Mouse (Mus musculus) neural tube, embryonic 14.5 days (tissue): Measurements from ENCODE around the gene E2f6. TPM values are rescaled to one million over a fixed set of nuclear protein-coding genes. Genes with fewer than 3 reads are reported as not detected.

Experiments used
- ATAC-seq: fragments of 200-750 bp; cut with Nextera tagmentation; 2 replicates; pipeline ENCODE4 v1.8.0; 2017; ENCODE audit warnings: low read depth, mild to moderate bottlenecking, moderate TSS enrichment, moderate library complexity
- H3K27ac ChIP-seq: fragments of 300-500 bp; sonication (generic); 2 replicates; pipeline ENCODE4 v1.5.1; 2014; ENCODE audit warnings: low read depth, mild to moderate bottlenecking, control low read depth, low read length, moderate library complexity, mixed read lengths
- H3K27me3 ChIP-seq: fragments of 300-500 bp; sonication (generic); 2 replicates; pipeline ENCODE4 v1.6.1; 2014; ENCODE audit warnings: low read length; ENCODE audit not compliant: control insufficient read depth, insufficient read depth
- H3K36me3 ChIP-seq: fragments of 300-500 bp; sonication (generic); 2 replicates; pipeline ENCODE4 v1.6.1; 2014; ENCODE audit warnings: low read length, mixed read lengths; ENCODE audit not compliant: control insufficient read depth, insufficient read depth
- H3K4me1 ChIP-seq: fragments of 300-500 bp; sonication (generic); 2 replicates; pipeline ENCODE4 v1.6.1; 2014; ENCODE audit warnings: low read length; ENCODE audit not compliant: control insufficient read depth, insufficient read depth
- H3K4me2 ChIP-seq: fragments of 300-500 bp; sonication (generic); 2 replicates; pipeline ENCODE4 v1.6.1; 2014; ENCODE audit warnings: mild to moderate bottlenecking, low read depth, low read length, control low read depth
- H3K4me3 ChIP-seq: fragments of 300-500 bp; sonication (generic); 2 replicates; pipeline ENCODE4 v1.5.1; 2014; ENCODE audit warnings: low read depth, low read length, control low read depth, mixed read lengths
- H3K9ac ChIP-seq: fragments of 300-500 bp; sonication (generic); replicated peaks from 2 replicates; pipeline ENCODE4 v1.6.1; 2014; ENCODE audit warnings: low read depth, mild to moderate bottlenecking, control low read depth, low read length, mixed read lengths
- H3K9me3 ChIP-seq: fragments of 300-500 bp; sonication (generic); 2 replicates; pipeline ENCODE4 v1.6.1; 2016; ENCODE audit warnings: low read length; ENCODE audit not compliant: control insufficient read depth
- WGBS: fragments of 180-500 bp; shearing (Covaris S2); extraction: QIAGEN DNeasy Blood & Tissue Kit; methylation state at CpG from one replicate; pipeline ENCODE4 v1.1.7; 2014; 5-methylcytosine and 5-hydroxymethylcytosine counted together
- polyA plus RNA-seq: library from polyadenylated mRNA; unstranded; fragments of >200 nt; fragmentation: Nextera tagmentation; extraction: Ambion mirVana; gene quantifications from 2 replicates; pipeline ENCODE4 v1.2.1, GENCODE M21; 2014

The E2f6 gene
- polyA plus RNA-seq, 1 experiment from 2014 or later: 28.7 TPM

GRCm38 (mm10) chr12:16808045-16808444 lies 2.7 kb upstream of the E2f6 start:
- no peaks in the 10 kb centered on the region; the same call in 1 of the 2 replicates for H3K27me3 ChIP-seq
- no peaks in the 10 kb centered on the region for H3K36me3 ChIP-seq
- H3K4me2 ChIP-seq: no peak overlapping the region
- no peaks in the 10 kb centered on the region for H3K9me3 ChIP-seq
- no peak for ATAC-seq
- no peak overlapping the region for H3K4me3 ChIP-seq
- no peak overlapping the region for H3K9ac ChIP-seq
- H3K27ac ChIP-seq: no peak overlapping the region
- H3K4me1 ChIP-seq: peaks cover 6% of the 10 kb centered on the region; the same call in 1 of the 2 replicates
- WGBS: 43% methylated on average over 3 of the region's 3 CpGs

GRCm38 (mm10) chr12:16811477-16811876 lies 714 bp downstream of the E2f6 start:
- H3K27ac ChIP-seq: no peak overlapping the region
- peak overlapping the region; percentile 74 for H3K4me3 ChIP-seq
- H3K27me3 ChIP-seq: no peaks in the 10 kb centered on the region; the same call in 1 of the 2 replicates
- H3K4me1 ChIP-seq: peaks cover 6% of the 10 kb centered on the region; the same call in 1 of the 2 replicates
- 0 out of 2 replicates have a peak, but pooled peaks cover 4% of the 10 kb centered on the region for H3K36me3 ChIP-seq
- H3K9ac ChIP-seq: peak overlapping the region; percentile 75
- peak; percentile 23; the same call in 1 of the 2 replicates for ATAC-seq
- H3K4me2 ChIP-seq: peak overlapping the region; percentile 64
- WGBS: 5% methylated on average over 15 of the region's 15 CpGs
- no peaks in the 10 kb centered on the region for H3K9me3 ChIP-seq

GRCm38 (mm10) chr12:16817147-16817546 lies 6.4 kb downstream of the E2f6 start:
- no peak overlapping the region for H3K4me2 ChIP-seq
- no peak for ATAC-seq
- WGBS: 91% methylated on average over 4 of the region's 4 CpGs
- no peaks in the 10 kb centered on the region for H3K9me3 ChIP-seq
- no peak overlapping the region for H3K9ac ChIP-seq
- peaks cover 31% of the 10 kb centered on the region for H3K36me3 ChIP-seq
- H3K4me3 ChIP-seq: no peak overlapping the region
- H3K4me1 ChIP-seq: peaks cover 6% of the 10 kb centered on the region; the same call in 1 of the 2 replicates
- no peaks in the 10 kb centered on the region for H3K27me3 ChIP-seq
- no peak overlapping the region for H3K27ac ChIP-seq

- H3K27ac ChIP-seq: 0 out of 2 replicates have a peak overlapping the region, but pooled peaks have one; percentile 39
- ATAC-seq: peak; percentile 68; the same call in 1 of the 2 replicates
Measured at GRCm38 (mm10) chr12:16818513-16818912, 7.8 kb downstream of the E2f6 start.

DNA sequence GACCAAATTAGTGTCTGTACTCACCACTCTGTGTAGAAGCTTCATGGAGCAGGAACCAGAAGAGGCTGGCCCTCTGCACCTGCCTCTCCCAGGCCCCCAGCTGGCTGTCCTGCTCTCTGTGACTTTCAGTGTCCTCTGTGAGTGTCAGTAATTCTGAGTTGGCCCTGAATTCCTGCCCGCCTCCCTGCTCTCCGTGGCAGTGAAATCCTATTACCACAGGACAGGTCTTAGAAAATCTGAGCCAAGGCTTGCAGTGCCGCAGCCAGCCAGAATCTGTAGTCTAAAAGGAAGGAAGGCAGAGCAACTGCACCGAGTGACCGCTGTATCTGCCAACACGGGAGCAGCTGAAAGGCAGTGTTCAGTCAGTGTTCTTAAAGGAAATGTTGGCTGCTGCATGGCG lies 10.0 kb downstream of the E2f6 start:
- no peak overlapping the region for H3K27ac ChIP-seq
- no peaks in the 10 kb centered on the region for H3K9me3 ChIP-seq
- 79% methylated on average over 7 of the region's 7 CpGs for WGBS
- peaks cover 6% of the 10 kb centered on the region; the same call in 1 of the 2 replicates for H3K4me1 ChIP-seq
- H3K36me3 ChIP-seq: peaks cover 49% of the 10 kb centered on the region
- H3K27me3 ChIP-seq: no peaks in the 10 kb centered on the region
- no peak overlapping the region for H3K9ac ChIP-seq
- no peak overlapping the region for H3K4me2 ChIP-seq
- no peak for ATAC-seq
- H3K4me3 ChIP-seq: no peak overlapping the region

More at GRCm38 (mm10) chr12:16818513-16818912, 7.8 kb downstream of the E2f6 start:
- WGBS: 21% methylated on average over 11 of the region's 11 CpGs
- no peaks in the 10 kb centered on the region for H3K27me3 ChIP-seq
- no peak overlapping the region for H3K9ac ChIP-seq
- peaks cover 45% of the 10 kb centered on the region for H3K36me3 ChIP-seq
- H3K9me3 ChIP-seq: no peaks in the 10 kb centered on the region
- no peak overlapping the region for H3K4me3 ChIP-seq
- peaks cover 6% of the 10 kb centered on the region; the same call in 1 of the 2 replicates for H3K4me1 ChIP-seq
- H3K4me2 ChIP-seq: no peak overlapping the region

GRCm38 (mm10) chr12:16822181-16822734 lies 11.5 kb downstream of the E2f6 start:
- H3K27ac ChIP-seq: no peak overlapping the region
- ATAC-seq: no peak
- no peak overlapping the region for H3K4me2 ChIP-seq
- no peaks in the 10 kb centered on the region for H3K9me3 ChIP-seq
- H3K9ac ChIP-seq: no peak overlapping the region
- no peak overlapping the region for H3K4me3 ChIP-seq
- H3K4me1 ChIP-seq: peaks cover 6% of the 10 kb centered on the region; the same call in 1 of the 2 replicates
- 96% methylated on average over 10 of the region's 10 CpGs for whole genome bisulfite sequencing
- peaks cover 42% of the 10 kb centered on the region for H3K36me3 ChIP-seq
- no peaks in the 10 kb centered on the region for H3K27me3 ChIP-seq

- Histone ChIP-seq H3K27ac (no peak overlapping the region), H3K4me2 (no peak overlapping the region), H3K9me3 (no peaks in the 10 kb centered on the region), H3K9ac (no peak overlapping the region), H3K4me1 (peaks cover 4% of the 10 kb centered on the region; the same call in 1 of the 2 replicates), H3K36me3 (peaks cover 42% of the 10 kb centered on the region), H3K4me3 (no peak overlapping the region), H3K27me3 (no peaks in the 10 kb centered on the region)
- WGBS: 95% methylated on average over 1 of the region's 1 CpGs
- no peak for ATAC-seq
Measured at GRCm38 (mm10) chr12:16823701-16824100, 12.9 kb downstream of the E2f6 start.

DNA sequence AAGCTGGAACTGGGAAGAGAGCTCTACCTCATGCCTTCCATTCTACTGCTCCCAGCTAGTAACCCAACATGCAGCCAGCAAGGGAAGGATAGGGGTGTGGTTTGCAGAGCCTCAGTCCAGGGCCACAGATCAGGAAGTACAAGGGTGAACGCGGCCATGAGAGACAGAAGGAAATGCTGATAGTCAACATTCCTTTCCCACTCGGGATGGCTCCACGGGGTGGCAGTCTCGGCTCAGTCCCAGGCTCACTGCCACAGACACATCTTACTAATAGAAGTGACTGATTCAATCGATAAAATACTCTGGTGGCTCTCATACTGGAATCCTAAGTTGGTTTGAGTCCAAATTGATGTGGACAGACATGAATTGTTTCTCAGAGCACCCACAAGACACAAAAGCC lies 17.7 kb downstream of the E2f6 start:
- ATAC-seq: no peak
- no peaks in the 10 kb centered on the region for H3K9me3 ChIP-seq
- WGBS: 84% methylated on average over 6 of the region's 6 CpGs
- no peak overlapping the region for H3K4me2 ChIP-seq
- no peak overlapping the region for H3K9ac ChIP-seq
- H3K36me3 ChIP-seq: peaks cover 6% of the 10 kb centered on the region; the same call in 1 of the 2 replicates
- no peaks in the 10 kb centered on the region for H3K27me3 ChIP-seq
- no peaks in the 10 kb centered on the region for H3K4me1 ChIP-seq
- no peak overlapping the region for H3K4me3 ChIP-seq
- H3K27ac ChIP-seq: no peak overlapping the region

DNA sequence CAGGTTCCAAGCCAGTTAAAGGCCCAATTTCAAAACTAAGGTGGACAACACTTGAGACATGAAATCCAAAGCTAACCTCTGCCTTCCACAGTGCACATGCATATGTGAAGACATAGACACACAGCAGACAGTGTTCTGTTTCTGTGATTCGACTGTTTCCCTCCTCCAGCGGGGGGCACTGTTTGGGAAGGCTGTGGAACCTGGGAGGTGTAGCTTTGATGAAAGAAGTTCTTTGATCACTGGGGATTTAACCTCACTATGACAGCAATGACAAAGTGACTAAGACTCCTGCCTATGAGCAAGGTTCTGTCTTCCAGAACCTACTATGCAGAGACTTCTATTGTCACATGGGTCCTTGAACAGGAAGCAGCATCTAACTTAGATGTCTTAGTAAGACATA lies 19.0 kb downstream of the E2f6 start:
- 88% methylated on average over 2 of the region's 2 CpGs for WGBS
- Histone ChIP-seq H3K4me1 (no peaks in the 10 kb centered on the region), H3K4me2 (no peak overlapping the region), H3K9me3 (no peaks in the 10 kb centered on the region), H3K27me3 (no peaks in the 10 kb centered on the region), H3K9ac (no peak overlapping the region), H3K27ac (no peak overlapping the region), H3K4me3 (no peak overlapping the region), H3K36me3 (peaks cover 2% of the 10 kb centered on the region; the same call in 1 of the 2 replicates)
- ATAC-seq: no peak
